Mouse (Mus musculus): ENCODE data around the gene Nectin3. TPM values are rescaled to one million over a fixed set of nuclear protein-coding genes. Genes with fewer than 3 reads are reported as not detected.

The Nectin3 gene
- polyA plus RNA-seq, 1 experiment from 2014 or later = 26.3 TPM

GRCm38 (mm10) chr16:46356663-46357062, 141.7 kb downstream of the Nectin3 start:
- Histone ChIP-seq H3K9ac (no peak overlapping the region), H3K4me2 (no peak overlapping the region), H3K36me3 (no peaks in the 10 kb centered on the region), H3K9me3 (no peaks in the 10 kb centered on the region), H3K4me1 (no peaks in the 10 kb centered on the region), H3K4me3 (replicated peaks) (no peak overlapping the region), H3K27ac (no peak overlapping the region), H3K27me3 (replicated peaks) (no peaks in the 10 kb centered on the region)
- 62% methylated on average over 3 of the region's 3 CpGs for WGBS
- no peak for ATAC-seq (ENCODE audit: insufficient read depth, low FRiP score, low read depth)
